Mouse (Mus musculus) urinary bladder, postnatal 4 days (tissue): ENCODE measurements around the gene Trim2.

Experiments used
- DNase-seq, 2 experiments: peaks; one replicate each; pipeline ENCODE4 v3.0.0; 2021 to 2022; ENCODE audit warnings: low spot score in 2 of 2

The Trim2 gene

DNA sequence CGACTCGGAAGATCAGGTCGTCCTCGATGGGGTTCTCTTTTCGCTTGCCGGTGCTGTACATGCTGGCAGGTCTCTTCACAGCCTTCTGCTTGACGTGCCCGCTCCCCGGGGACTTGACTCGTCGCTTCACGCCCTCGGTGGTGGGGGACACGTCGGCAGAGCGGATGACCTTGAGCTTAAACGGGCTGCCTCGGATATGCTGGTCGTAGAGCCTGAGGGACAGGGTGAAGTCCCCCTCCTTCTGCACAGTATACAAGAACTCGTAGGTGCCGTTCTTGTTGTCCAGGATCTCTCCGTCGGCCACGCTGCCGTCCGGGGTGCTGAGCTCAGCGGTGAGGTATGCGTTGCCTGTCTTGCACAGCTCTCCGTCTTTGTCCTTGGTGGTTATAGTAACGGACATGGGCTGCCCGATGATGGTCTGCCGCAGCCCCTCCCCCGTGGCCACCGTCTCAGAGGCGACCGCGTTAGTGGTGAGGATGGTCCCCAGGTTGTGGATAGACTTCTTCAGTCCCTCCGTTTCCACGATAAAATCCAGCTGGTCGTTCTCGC lies 116.1 kb downstream of the Trim2 start:
- no peak for DNase-seq

GRCm38 (mm10) chr3:84189629-84190173 lies 117.0 kb downstream of the Trim2 start:
- DNase-seq, result peak in 1 of 2 experiments; percentile 8

DNA sequence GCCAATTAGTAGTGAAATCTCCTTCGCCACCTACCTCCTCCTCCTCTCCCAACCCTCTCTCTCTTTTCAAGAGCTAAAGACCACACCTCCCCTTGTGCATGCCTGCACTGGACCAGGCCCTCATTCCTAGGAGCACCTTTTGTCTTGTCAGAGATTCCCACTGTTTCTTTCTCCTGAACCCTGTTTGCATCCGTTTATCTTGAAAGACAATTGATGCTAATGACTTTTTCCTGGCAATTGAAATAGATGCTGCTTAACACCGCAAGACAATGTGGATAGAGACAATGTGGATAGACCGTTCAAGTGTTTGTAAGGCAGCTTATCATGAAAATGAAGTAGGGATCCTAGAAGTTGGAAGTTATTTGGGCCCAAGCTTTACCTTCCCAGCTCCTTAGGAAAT lies 125.0 kb downstream of the Trim2 start:
- no peak for DNase-seq

DNA sequence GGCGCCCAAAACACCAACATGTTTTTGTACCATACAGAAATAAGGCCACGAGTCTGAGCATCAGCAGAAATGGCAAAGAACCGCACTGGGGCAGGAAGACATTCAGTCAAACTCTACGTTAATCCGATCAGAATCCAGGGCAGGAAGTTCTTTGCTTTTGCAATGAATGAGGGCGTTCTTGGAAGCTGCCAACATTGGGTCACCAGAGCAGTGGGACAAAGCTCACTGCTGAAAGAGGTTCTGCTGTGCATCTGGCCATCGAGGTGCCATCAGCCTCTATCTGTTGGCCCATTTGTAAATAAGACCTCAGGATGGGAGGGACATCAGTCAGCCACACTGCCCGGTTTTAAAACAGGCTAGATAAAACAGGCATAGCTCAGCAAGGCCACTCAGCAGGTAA lies 125.6 kb downstream of the Trim2 start:
- DNase-seq, result no peak

GRCm38 (mm10) chr3:84180304-84180703 lies 126.4 kb downstream of the Trim2 start:
- no peak for DNase-seq

DNA sequence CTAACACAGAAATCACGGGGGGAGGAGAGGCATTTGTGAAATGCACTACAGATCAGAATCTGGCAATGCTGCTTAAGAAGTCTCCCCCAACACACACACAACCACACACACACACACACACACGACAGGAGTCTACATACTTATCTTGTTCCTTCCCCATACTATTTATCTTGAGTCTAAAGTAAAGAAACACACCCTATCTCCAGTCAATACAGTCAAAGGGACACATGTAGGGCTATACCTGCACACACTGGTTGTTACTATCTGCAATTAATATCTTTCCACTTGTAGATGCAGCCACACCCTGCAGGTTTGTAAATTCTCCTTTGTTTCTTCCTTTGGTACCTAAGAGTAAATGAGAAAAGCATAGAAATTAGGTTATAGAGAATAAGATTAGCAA lies 128.8 kb downstream of the Trim2 start:
- DNase-seq, result no peak

GRCm38 (mm10) chr3:84175337-84176315 lies 131.1 kb downstream of the Trim2 start:
- peak; percentile 61 to 74 for DNase-seq

DNA sequence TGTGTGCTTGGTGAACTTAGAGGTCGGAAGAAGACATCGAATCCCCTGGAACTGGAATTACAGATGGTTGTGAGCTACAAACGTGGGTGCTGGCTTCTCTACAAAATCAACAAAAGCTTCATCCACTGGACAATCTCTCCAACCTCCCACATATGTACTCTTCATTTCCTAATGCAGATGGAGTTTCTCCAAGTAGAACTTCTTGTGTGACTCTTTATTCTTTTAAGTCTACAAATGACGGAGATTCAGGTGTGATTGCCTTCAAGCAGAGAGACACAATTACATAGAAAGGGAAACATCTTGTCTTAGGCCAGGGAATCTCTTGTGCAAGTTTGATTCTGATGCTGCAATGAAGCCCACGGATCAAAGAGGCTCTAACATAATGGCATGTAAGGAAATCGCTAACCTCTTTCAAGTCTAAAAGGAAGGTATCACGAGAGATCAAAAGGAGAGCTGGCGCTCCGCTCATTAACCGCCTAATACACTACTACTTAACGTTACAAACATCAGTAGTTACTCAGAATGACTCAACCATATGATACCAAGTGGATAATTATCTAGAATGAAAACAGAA lies 133.0 kb downstream of the Trim2 start, which contains the start of gene Gm6525:
TSS of gene Gm6525 (plus strand) at position 524 of the 574 bp plus-strand sequence.
- no peak for DNase-seq

DNA sequence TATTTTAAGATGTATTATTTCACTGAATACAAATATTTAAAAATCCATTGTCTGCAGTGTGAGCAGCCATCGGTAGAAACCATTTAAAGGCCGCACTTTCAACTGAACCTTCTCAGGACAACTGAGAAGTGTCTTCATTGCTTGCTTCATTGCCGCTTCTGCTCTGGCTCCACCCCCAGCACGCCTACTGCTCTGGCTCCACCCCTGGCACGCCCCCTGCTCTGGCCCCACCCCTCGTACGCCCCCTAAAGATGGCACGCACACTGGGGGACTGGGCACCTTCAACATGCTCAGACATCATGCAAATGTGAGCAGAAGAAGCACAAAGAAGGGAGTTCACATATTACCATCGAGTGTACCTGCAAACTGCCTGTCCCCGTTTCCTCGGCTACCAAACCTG lies 134.3 kb downstream of the Trim2 start:
- no peak for DNase-seq

- no peak for DNase-seq
These were observed 137.2 kb downstream of the Trim2 start for GRCm38 (mm10) chr3:84169393-84170005.

DNA sequence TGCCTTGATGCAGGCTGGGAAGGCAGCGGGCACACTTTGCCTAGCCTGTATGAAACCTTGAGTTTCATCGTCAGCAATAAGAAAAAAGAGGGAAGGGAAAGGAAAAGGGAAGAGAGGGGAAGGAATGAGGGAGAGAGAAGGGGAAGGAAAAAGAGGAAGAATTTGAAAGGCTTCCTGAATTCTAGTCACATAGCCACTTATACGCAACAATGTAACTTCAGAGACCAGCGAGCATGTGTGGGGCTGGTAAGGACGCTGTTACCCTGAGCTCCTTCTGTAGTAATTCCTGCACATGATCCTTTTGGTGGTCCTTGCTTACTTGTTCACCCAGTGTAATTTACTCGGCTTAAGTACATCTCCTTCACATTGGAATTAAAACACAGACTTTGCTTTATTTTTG lies 137.7 kb downstream of the Trim2 start:
- DNase-seq, result no peak

DNA sequence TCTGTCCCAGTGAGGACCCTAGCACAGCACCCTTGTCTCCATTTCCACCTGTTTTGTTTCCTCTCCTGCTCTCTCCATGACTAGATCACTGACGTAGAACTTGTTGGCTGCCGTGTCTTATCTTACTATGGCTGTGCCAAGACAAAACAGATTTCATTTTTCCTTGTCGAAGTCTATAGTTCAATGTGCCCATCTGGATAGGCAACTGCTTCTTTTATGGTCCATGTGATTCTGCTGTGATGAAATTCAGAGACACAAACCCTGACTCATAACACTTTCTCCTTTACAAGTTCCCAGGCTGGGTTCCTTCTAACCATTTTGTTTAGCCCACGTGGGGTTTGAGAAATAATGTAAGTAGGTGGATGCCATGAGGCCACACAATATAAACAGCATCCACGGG lies 140.6 kb downstream of the Trim2 start:
- DNase-seq, result no peak

- no peak for DNase-seq
These were observed 141.3 kb downstream of the Trim2 start for GRCm38 (mm10) chr3:84165391-84165790.

DNA sequence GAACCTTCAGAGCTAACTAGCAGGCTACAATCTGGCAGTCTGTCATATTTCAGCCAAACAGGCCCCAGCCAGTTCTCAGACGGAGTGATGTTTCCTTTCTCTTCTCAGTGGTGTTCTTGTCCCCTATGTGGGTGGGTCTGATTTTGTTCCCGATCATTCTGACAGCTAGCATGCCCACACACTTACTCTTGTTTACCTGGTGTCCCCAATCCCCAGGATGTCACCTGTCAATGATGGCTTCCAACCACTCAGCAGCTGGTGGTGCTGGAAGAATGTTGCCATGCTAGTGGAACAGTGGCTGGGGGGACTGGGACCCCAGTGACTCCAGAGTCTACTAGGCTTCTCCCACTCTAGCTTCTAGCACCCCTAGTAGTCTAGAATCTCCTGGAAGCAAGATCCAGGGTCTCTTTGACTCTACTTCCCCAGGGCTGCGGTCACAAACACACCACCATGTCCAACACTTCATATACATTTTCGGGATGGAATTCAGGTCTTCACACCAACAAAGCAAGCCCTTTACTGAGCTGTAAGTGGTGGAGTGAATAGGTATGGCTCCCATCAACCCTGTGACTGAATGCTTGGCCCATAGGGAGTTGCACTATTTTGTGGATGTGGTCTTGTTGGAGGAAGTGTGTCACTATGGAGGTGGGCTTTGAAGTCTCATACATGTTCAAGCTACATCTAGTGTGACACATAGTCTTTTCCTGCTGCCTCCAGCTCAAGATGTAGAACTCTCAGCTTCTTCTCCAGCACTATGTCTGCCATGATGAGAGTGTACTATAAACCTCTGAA lies 148.9 kb downstream of the Trim2 start:
- DNase-seq, result no peak

DNA sequence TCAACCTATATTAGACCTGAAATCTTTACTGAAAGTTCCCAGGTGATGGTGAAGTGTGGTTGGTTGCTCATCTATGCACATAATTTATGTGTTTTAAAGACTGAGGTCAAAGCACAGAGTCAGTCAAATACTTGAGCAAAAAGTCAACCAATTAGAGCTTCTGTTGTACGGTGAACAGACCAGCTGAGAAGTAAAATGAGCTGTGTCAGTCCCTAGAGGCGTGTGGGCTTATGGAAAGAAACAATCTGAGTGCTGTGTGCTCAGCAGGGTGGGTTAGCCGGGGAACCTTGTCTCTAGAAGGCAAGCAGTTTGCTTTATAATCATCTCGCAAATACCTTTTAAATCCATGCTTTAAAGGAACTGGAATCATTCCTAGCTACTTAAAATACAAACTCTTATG lies 149.7 kb downstream of the Trim2 start:
- DNase-seq, result no peak

DNA sequence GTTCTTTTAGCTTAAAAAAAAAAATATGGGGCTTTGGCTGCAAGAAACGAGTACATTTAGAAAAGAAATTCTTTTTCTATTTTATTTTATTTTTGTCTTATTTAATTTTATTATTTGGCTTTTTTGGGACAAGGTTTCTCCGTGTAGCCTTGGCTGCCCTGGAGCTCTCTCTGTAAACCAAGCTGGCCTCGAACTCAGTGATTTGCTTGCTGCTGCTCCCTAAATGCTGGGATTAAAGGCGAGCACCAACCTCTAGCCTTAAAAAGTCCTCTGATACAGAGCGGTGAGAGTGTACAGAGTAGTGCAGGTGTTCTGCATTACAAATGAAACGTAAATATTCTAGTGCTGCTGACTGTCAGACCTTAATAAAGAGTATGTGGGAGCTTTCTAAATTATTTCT lies 150.6 kb downstream of the Trim2 start:
- no peak for DNase-seq

DNA sequence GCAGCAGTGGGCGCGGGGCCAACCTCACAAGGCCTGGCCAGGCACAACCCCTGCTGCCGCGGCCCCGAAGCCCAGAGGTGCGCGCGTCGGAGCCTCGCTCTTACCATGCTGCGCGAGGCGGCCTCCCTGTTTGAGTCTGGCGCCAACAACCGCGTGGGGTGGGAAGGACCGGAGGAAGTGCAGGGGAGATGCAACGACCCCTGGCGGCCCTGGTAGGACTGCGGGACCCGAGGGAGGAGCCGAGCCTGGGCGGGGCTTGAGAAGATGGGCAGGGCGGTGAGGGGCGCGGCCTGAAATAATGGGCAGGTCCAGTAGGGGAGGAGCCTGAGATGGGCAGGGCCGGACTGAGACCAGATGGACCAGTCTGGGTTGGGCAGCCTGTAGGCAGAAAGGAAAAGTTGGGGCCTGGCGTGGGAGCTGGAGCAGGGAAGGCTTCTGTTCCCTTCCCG lies 151.1 kb downstream of the Trim2 start, which contains the start of gene Mnd1:
TSS of gene Mnd1 (minus strand) at position 229 of the 449 bp plus-strand sequence.
- DNase-seq, result peak; percentile 99

DNA sequence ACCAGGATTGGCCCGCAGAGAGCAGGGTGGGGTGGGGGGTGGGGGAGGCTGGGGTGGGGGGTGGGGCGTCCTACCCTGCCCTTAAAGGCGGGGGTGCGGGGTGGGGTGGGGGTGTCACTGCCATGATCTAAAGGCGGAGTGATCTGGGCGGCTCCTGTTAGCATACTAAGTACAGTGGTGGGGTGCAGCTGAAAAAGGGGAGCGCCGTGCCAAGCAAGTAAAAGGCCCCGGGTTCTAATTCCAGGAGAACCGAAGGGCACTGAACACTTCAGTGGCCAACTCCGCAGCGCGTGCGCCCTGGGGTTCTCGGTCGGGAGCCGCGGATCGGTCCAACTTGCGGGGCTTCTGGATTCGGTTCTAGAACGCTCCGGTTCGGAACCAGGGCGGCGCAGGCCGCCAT lies 151.5 kb downstream of the Trim2 start:
- no peak for DNase-seq

GRCm38 (mm10) chr3:84154721-84155141 lies 151.9 kb downstream of the Trim2 start:
- DNase-seq, result no peak

DNA sequence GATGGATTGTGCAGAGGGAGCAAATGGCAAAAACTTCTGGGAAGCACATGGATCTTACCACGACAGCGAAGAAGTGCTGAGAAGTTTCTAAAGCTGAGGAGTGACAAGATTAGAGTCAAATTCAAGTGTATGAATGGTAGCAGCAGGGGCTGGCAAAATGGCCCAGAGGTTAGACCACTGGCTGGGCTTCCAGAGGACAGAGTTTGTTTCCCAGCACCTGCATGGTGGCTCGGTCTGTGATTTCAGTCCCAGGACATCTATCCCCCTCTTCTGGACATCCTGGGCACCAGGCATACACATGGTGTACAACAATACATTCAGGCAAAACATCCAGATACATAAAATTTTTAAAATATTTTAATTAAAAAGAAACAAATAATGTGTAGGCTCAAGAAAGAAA lies 156.8 kb downstream of the Trim2 start:
- DNase-seq, result no peak

DNA sequence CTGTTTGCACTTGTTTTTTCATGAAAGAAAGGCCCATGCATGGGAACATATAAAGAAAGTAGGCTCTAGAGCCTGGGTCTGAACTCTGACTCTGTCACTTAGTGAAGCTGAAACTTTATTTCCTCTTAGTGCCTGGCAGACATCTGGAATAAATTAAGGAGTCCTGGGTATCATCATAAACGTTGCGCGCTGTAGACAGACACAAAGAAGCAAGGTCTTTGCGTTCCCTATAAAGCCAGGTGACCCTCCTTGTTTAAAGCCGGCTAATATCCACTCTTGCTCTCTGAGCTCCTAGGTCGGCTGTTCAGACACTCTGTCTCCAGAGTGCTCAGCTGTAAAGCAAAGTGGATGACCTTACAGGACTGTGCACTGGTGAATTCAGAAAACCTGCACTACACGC lies 165.7 kb downstream of the Trim2 start:
- DNase-seq, result no peak
